Mouse (Mus musculus) layer of hippocampus, adult 2 months (tissue): Measurements from ENCODE around the gene Zbtb20. TPM values are rescaled to one million over a fixed set of nuclear protein-coding genes. Genes with fewer than 3 reads are reported as not detected.
A peak's percentile ranks its signal among the peaks of the same experiment; 100 is the strongest.

Experiments used
- DNase-seq, 2 experiments: peaks; one replicate each; pipeline ENCODE4 v3.0.0; 2022; ENCODE audit warnings: low spot score in 2 of 2
- H3K27ac ChIP-seq: fragments of 200-600 bp; 2 replicates; pipeline ENCODE4 v1.8.1; 2022
- H3K4me3 ChIP-seq: fragments of 200-600 bp; 2 replicates; pipeline ENCODE4 v1.8.1; 2022; ENCODE audit warnings: mild to moderate bottlenecking
- CTCF ChIP-seq: fragments of 200-600 bp; conservative IDR thresholded peaks from 2 replicates; pipeline ENCODE4 v1.8.1; 2022; ENCODE audit warnings: antibody characterized with exemption, mild to moderate bottlenecking, moderate library complexity
- total RNA-seq, 2 experiments: library from RNA; stranded (reverse); gene quantifications; 2 replicates each; pipeline ENCODE4 v1.2.3; 2021

Gene Zbtb20
- total RNA-seq, 2 experiments from 2014 or later = 335 to 353 TPM

DNA sequence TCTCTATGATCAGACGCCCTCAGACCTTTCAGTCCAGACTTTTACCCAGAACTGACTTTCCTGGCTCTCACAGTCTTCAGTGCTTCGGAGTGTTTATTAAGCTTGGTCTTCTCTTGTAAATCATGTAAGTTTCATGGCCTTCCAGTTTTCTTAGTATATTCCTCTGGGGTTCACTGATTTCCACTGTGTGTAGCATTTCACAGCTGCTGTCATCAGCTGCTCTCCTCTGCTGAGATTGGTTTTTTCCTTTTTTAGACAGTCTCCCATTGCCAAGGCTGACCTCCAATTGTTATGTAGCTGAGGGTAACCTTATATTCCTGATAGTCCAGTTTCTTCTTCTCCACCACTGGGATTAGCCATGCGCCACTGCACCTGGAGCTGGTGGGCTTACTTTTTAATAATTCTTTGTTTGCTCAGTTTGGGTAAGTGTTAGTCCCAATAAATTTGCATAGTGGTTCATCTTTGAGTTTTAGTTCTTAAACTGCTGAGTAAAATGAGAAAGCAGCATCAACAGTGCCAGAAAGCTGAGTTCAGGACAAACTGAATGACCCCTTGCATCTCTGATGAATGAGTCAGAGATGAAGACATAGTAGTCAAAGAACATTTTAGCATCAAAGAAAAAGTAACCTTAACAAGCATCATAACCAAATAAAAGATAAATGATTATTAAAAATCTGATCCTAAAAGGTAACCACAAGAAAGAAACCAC is 380.7 kb downstream of the Zbtb20 start:
- DNase-seq = no peak
- Histone ChIP-seq H3K27ac (no peak overlapping the region), H3K4me3 (no peak overlapping the region)
- TF ChIP-seq CTCF = no peak

DNA sequence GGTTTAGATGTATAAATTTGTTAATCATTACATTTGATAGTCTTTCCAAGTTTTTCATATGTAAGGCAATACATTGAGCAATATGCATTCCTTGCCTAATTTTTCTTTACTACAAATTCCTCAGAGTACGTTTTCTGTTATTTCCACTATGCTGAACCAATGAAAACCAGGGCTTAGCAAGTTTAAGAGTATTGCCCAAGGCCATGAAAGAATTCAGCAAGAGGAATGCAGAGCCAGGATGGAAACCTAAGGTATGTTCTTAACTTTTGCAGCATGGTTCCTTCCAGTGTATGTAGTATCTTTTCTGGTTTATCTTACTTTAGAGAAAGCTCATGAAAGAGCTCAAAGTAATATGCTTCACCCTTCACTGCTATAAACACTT is 381.2 kb downstream of the Zbtb20 start:
- Histone ChIP-seq H3K4me3 (no peak overlapping the region), H3K27ac (no peak overlapping the region)
- TF ChIP-seq CTCF = no peak
- no peak for DNase-seq

DNA sequence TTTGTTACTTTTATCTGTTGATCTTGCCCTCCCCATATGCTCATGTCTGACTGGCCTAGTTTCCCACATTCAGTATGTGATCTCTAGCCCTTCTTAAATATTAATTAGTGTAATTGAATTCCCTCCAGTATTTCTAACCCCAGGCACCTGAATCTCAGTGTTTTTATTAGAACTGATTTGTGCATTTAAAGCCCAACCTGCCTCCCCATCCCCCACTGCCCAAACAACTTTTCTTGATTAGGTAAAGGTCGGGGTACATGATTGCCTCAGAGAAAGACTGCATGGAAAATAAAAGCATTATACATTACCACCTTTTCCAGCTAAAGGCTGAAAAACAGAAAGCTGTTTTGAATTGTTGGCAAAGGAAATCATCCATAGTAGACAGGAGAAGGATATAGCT is 383.8 kb downstream of the Zbtb20 start:
- no peak overlapping the region for H3K27ac ChIP-seq
- no peak for DNase-seq
- TF ChIP-seq CTCF = no peak
- no peak overlapping the region for H3K4me3 ChIP-seq

DNA sequence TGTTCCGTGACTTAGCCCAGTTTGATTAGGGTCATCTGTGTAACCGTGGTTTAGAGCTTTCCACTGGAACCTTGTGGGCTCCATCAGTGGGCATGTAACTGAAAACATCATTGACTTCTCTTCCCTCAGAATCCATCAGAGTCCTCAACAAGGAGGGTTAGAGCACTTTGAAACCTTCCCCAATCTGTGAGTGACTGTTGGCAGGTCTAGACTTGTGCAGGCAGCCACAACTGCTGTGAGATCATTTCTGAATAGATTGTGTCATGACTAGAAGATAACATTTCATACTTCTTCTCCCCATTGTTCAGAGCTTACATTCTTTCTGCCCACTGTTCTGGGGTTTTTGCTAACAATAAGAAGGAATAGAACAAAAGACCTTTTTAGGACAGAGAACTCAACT is 385.2 kb downstream of the Zbtb20 start:
- TF ChIP-seq CTCF = no peak
- no peak for DNase-seq
- Histone ChIP-seq H3K27ac (no peak overlapping the region), H3K4me3 (no peak overlapping the region)

DNA sequence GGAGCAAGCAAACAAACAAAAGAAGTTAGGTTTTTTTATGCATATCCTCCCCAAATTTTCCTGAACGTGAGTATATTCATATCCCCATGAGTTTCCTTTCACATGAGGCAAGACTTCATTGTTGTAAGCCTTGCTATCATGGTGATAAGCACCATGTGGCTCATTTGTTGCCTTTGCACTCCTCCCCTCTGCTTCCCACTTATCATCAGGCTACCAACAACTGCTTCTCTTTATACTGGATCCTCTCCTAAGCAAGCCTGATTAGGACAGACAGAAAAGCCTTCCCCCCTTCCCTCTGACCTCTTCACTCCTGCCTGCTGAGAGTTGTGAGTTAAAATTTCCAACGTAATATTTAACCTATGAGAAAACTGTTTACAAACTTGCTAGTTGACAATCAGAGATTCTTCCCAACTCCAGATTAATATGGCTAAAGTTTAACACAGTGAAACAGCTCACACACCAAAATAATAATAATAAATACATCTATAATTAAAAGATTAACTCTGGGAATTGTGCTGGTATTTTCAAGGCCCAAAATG is 398.4 kb downstream of the Zbtb20 start:
- Histone ChIP-seq H3K4me3 (no peak overlapping the region), H3K27ac (peak overlapping the region; percentile 19; the same call in 1 of the 2 replicates)
- no peak for TF ChIP-seq CTCF
- DNase-seq = no peak

DNA sequence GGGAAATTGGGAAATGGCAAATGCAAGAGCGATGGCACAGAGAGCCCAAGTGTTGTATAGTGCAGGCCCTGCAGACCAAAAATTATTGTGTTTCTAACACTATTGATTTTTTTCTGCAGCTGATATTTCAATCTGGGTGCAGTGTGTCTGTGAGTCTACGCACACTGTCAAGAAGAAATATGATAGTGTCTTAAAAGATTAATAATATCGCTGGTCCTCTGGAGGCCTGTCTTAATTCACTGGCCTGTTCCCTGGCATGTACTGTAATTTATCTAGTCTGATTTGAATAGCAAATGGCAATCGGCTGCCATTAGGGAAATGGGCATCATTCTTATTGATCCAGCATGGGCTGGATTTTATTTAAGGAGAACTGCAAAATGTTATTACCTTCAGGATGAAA is 401.1 kb downstream of the Zbtb20 start:
- TF ChIP-seq CTCF = no peak
- Histone ChIP-seq H3K4me3 (no peak overlapping the region), H3K27ac (0 out of 2 replicates have a peak overlapping the region, but pooled peaks have one; percentile 74)
- DNase-seq = no peak

DNA sequence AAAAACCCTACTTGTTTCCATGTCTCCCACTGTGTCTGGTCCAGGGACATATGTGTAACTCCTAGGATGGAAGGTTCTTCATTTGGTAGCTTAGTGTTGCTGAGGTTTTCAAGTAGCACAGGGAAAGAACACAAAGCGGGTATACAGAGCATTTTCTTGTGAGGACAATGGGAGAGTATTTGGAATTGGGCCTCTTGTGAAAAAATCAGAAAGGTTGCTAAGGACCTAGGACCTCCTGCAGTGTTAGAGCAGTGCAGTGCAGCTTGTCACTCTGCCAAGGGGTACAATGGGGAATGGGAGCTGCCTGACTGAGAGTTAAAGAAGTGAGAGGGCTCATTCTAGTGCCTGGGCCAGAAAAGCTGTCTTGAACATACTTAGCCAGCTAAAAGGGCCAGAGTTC is 410.6 kb downstream of the Zbtb20 start:
- Histone ChIP-seq H3K4me3 (no peak overlapping the region), H3K27ac (peak overlapping the region; percentile 1; the same call in 1 of the 2 replicates)
- no peak for DNase-seq
- no peak for TF ChIP-seq CTCF

DNA sequence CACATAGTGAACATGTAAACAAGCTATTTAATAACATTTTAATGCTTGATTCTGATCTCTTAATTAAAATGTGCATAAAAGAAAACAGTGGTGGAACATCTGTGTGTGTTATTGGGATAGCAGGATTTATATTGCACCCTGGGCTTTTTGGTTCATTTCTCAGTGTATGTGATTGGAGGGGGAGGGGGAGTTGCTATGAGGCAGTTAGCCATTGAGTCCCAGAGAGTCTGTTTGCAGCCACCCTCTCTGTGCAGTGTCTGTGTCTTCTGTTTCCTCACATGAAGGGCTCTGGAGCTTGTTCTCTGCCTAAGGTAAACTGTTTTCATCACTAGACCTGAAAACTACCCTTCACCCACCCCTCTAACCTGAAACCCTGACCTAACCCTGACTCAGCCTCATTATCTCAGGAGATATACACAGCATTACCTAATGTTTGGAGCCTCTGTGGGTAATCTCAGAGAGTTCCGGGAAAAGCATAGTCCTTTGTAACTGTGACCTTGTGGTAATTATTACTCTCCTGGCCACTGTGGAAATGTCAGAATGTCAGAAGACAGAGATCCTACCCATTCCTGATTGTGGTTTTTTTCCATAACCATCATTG is 411.2 kb downstream of the Zbtb20 start:
- Histone ChIP-seq H3K4me3 (no peak overlapping the region), H3K27ac (peak overlapping the region; percentile 1)
- no peak for DNase-seq
- no peak for TF ChIP-seq CTCF

DNA sequence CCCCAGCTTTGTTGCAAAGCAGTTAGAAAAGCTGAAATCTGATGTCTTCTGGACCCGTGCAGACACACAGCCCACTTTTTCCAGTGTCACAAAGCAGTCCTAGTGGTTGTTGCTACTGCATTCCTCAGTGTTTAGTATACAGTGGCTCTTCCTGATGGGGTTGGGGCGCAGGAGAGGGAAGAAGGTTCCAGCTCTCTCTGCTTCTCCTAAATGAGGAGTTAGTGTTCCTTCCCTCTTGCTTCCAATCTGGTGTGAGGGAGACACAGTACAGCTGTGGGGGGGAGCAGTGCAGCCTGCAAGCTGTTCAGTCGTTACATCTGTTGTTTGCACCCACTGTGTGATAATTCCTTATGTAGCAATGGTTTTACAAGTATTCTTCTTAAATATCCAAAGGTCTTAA is 415.7 kb downstream of the Zbtb20 start:
- no peak for TF ChIP-seq CTCF
- no peak overlapping the region for H3K4me3 ChIP-seq
- DNase-seq = no peak
- peak overlapping the region; percentile 56 for H3K27ac ChIP-seq

DNA sequence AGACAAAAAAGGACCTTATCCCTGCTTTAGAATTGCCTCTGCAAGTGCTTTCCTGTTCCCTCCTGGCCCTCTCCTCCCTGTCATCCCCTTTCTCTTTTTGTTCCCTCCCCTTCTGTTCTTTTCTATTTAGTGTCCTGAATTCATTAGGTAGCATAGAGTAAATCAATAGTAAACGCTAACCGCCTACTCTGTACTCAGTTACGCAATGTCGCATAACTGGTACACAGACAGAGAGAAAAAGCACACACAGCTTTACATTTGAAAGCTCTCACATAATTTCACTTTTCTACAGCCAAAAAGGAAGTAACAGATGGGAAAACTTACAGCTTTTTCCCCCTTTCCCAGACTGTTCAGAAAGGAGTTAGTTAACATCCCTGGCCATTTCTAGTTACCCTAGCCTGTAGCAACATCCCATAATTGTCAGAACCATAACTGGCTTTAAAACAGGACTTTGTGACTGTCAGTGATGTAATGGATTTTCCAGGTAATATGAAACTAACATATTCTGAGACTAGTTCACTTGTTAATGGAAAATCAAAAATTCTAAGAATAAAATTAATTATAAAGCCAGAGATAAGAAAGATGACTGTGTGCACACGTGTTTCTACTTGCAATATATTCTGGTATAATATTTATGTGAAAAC is 422.4 kb downstream of the Zbtb20 start:
- DNase-seq = no peak
- no peak overlapping the region for H3K4me3 ChIP-seq
- TF ChIP-seq CTCF = no peak
- peak overlapping the region; percentile 56; the same call in 1 of the 2 replicates for H3K27ac ChIP-seq

DNA sequence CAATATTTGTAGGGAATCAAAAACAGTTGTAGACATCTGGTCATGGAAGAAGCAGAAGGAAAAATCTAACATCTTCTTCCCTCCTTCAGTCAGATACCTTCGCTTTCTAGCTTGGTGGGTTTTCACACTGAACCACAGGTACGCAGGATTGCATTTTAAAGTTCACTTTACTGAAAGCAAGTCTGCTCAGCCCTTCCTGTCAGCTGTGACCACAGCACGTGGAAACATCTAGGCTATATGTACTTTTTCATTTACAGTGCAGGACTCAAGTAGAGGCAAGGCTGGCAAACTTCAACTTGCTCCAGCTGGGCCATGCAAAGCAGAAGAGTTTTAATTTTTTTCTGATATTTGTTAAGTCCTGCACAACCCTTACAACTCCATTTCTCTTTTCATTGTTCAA is 424.7 kb downstream of the Zbtb20 start:
- Histone ChIP-seq H3K4me3 (no peak overlapping the region), H3K27ac (no peak overlapping the region)
- no peak for TF ChIP-seq CTCF
- no peak for DNase-seq

DNA sequence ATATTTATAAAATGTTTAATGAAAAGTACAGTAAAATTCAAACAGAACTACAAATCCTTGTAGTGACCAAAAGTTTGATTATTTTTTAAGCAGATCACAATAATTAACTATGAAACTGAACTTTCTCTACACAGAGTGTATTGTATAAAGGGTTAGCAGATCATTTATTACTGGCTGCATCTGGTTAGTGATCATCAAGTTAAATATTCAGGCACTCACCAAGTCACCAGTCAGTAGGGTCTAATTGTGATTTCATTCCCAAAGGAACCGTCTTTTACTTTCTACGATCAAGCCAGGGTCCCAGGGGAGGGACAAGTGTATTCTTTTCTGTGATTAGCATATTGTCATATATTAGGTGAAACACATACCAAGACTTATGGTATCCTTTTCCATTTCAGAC is 426.5 kb downstream of the Zbtb20 start:
- no peak for DNase-seq
- H3K4me3 ChIP-seq = no peak overlapping the region
- no peak for TF ChIP-seq CTCF

More for the DNA sequence above, 426.5 kb downstream of the Zbtb20 start:
- H3K27ac ChIP-seq = peak overlapping the region; percentile 78; the same call in 1 of the 2 replicates
